Mouse (Mus musculus): ENCODE results near the gene Ccdc167. TPM values are rescaled to one million over a fixed set of nuclear protein-coding genes. Genes with fewer than 3 reads are reported as not detected.

Gene Ccdc167
- polyA plus RNA-seq, 1 experiment from 2014 or later, result 15.2 TPM

DNA sequence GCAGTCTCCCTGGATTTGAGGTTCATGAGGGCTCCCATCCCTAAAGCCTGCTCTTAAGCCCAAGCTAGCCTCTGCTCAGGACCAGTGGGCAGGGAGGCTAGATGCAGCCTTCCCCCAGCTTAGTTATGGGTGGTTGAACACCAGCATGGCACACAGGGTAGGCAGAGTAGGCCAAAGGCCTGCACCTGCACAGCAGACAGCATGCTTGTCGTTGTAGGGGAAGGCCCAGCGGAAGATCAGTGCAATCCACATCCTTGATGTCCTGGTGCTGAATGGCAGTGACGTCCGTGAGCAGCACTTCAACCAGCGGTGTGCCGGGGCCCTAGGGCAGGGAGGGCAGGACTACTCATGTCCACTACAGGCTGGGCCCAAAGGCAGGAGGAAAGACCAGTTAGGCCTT is 18.4 kb downstream of the Ccdc167 start:
- no peak overlapping the region for H3K4me3 ChIP-seq (ENCODE audit: low read depth, low read length)
- 90% methylated on average over 6 of the region's 6 CpGs for WGBS
- ATAC-seq (ENCODE audit: insufficient number of reproducible peaks, insufficient read depth, low FRiP score, low read depth), result no peak
- H3K4me2 ChIP-seq (replicated peaks; ENCODE audit: low read depth, low read length), result no peak overlapping the region
- no peak overlapping the region for H3K9ac ChIP-seq (replicated peaks; ENCODE audit: low read depth, low read length)
- no peak overlapping the region for H3K27ac ChIP-seq (ENCODE audit: low read length)
- peaks cover 75% of the 10 kb centered on the region for H3K36me3 ChIP-seq (ENCODE audit: control insufficient read depth, insufficient read depth, low read length)
- no peaks in the 10 kb centered on the region for H3K27me3 ChIP-seq (ENCODE audit: control insufficient read depth, insufficient read depth, low read length)
- H3K4me1 ChIP-seq (ENCODE audit: control insufficient read depth, insufficient read depth, low read length), result no peaks in the 10 kb centered on the region
- no peaks in the 10 kb centered on the region for H3K9me3 ChIP-seq (ENCODE audit: control insufficient read depth, low read depth, low read length)

DNA sequence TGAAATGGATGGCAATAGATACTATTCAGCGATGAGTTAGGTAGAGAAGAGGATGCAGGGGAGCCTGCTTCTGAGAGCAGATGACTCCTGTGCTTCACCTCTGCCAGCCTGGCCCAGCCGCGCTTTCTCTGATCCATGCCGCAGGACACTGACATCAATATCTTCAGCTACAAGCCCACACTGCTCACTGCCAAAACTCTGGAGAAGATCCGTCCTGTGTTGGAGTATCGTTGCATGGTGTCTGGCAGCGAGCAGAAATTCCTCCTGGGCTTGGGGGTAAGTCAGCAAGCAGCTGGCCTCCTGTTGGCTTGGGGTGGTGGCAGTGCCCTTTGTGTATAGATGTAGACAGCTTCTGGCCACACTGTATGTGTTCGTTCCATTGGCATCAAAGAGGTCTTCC is 19.9 kb downstream of the Ccdc167 start:
- no peaks in the 10 kb centered on the region for H3K27me3 ChIP-seq (ENCODE audit: control insufficient read depth, insufficient read depth, low read length)
- H3K4me2 ChIP-seq (replicated peaks; ENCODE audit: low read depth, low read length), result no peak overlapping the region
- no peaks in the 10 kb centered on the region for H3K4me1 ChIP-seq (ENCODE audit: control insufficient read depth, insufficient read depth, low read length)
- no peak overlapping the region for H3K27ac ChIP-seq (ENCODE audit: low read length)
- no peak overlapping the region for H3K4me3 ChIP-seq (ENCODE audit: low read depth, low read length)
- WGBS, result 97% methylated on average over 8 of the region's 8 CpGs
- no peak for ATAC-seq (ENCODE audit: insufficient number of reproducible peaks, insufficient read depth, low FRiP score, low read depth)
- no peak overlapping the region for H3K9ac ChIP-seq (replicated peaks; ENCODE audit: low read depth, low read length)
- H3K9me3 ChIP-seq (ENCODE audit: control insufficient read depth, low read depth, low read length), result no peaks in the 10 kb centered on the region
- H3K36me3 ChIP-seq (ENCODE audit: control insufficient read depth, insufficient read depth, low read length), result peaks cover 61% of the 10 kb centered on the region

DNA sequence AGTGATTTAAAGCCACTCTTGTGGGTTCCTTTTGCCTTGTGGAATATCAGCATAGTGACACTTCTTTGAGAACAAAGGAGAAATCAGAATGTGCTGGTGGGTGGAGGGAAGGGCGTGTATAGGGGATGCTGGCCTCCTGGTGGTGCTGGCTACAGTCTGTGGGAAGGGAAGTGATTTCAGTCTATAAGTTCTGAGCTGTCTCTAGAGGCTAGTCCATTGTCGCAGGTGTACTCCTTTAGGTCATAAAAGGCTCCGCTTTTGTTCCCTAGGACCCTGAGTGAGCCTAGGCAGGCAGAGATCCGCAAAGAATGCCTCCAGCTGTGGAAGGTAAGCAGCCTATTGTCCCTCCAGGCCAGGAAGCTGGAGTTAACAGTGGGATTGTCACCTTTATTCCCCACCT is 22.3 kb downstream of the Ccdc167 start:
- H3K4me2 ChIP-seq (replicated peaks; ENCODE audit: low read depth, low read length), result no peak overlapping the region
- no peak overlapping the region for H3K9ac ChIP-seq (replicated peaks; ENCODE audit: low read depth, low read length)
- H3K36me3 ChIP-seq (ENCODE audit: control insufficient read depth, insufficient read depth, low read length), result peaks cover 65% of the 10 kb centered on the region
- H3K4me3 ChIP-seq (ENCODE audit: low read depth, low read length), result no peak overlapping the region
- H3K27me3 ChIP-seq (ENCODE audit: control insufficient read depth, insufficient read depth, low read length), result no peaks in the 10 kb centered on the region
- no peaks in the 10 kb centered on the region for H3K4me1 ChIP-seq (ENCODE audit: control insufficient read depth, insufficient read depth, low read length)
- 84% methylated on average over 4 of the region's 4 CpGs for WGBS
- H3K27ac ChIP-seq (ENCODE audit: low read length), result no peak overlapping the region
- no peaks in the 10 kb centered on the region for H3K9me3 ChIP-seq (ENCODE audit: control insufficient read depth, low read depth, low read length)
- no peak for ATAC-seq (ENCODE audit: insufficient number of reproducible peaks, insufficient read depth, low FRiP score, low read depth)

DNA sequence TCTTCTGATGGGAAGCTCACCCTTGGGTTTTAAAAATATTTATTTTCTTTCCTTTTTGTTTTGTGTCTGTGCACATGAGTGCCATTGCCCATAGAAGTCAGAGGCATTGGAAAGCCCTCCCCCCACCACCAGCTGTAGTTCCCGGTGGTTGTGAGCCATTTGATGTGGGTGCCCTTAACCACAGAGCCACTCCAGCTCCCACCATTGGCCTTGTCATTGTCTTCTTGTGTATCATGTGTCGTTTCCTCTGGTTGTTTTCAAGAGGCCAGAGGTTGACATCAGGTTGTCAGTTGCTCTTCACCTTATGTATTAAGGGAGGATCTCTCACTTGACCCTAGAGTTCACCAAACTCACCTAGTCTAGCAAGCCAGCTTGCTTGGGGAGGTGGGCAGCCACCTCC is 23.3 kb downstream of the Ccdc167 start:
- peaks cover 59% of the 10 kb centered on the region for H3K36me3 ChIP-seq (ENCODE audit: control insufficient read depth, insufficient read depth, low read length)
- WGBS, result 71% methylated on average over 2 of the region's 2 CpGs
- H3K9me3 ChIP-seq (ENCODE audit: control insufficient read depth, low read depth, low read length), result no peaks in the 10 kb centered on the region
- no peak overlapping the region for H3K9ac ChIP-seq (replicated peaks; ENCODE audit: low read depth, low read length)
- no peak overlapping the region for H3K27ac ChIP-seq (ENCODE audit: low read length)
- H3K27me3 ChIP-seq (ENCODE audit: control insufficient read depth, insufficient read depth, low read length), result no peaks in the 10 kb centered on the region
- no peaks in the 10 kb centered on the region for H3K4me1 ChIP-seq (ENCODE audit: control insufficient read depth, insufficient read depth, low read length)
- H3K4me3 ChIP-seq (ENCODE audit: low read depth, low read length), result no peak overlapping the region
- no peak overlapping the region for H3K4me2 ChIP-seq (replicated peaks; ENCODE audit: low read depth, low read length)
- ATAC-seq (ENCODE audit: insufficient number of reproducible peaks, insufficient read depth, low FRiP score, low read depth), result no peak

DNA sequence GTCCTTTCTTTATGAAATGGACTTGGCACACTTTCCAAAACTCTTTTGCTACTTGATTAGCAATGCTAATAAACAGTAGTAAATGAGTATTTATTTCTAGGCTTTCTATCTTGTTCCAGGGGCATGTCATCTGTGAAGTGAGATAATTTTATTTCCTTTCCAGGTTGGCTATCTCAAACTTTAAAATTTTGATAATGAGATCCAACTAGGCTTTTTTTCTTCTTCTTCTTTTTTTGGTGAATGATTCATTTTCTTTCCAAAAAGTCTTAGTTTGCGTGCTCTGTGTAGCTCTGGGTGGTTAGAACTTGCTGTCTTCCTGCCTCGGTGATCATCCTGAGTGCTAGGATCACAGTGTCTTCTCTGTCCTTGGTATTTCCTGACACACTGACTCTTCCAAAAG is 24.0 kb downstream of the Ccdc167 start:
- 87% methylated on average over 2 of the region's 2 CpGs for WGBS
- Histone ChIP-seq H3K27me3 (ENCODE audit: control insufficient read depth, insufficient read depth, low read length) (no peaks in the 10 kb centered on the region), H3K4me2 (replicated peaks; ENCODE audit: low read depth, low read length) (no peak overlapping the region), H3K36me3 (ENCODE audit: control insufficient read depth, insufficient read depth, low read length) (peaks cover 57% of the 10 kb centered on the region), H3K27ac (ENCODE audit: low read length) (no peak overlapping the region), H3K9ac (replicated peaks; ENCODE audit: low read depth, low read length) (no peak overlapping the region), H3K9me3 (ENCODE audit: control insufficient read depth, low read depth, low read length) (no peaks in the 10 kb centered on the region), H3K4me3 (ENCODE audit: low read depth, low read length) (no peak overlapping the region), H3K4me1 (ENCODE audit: control insufficient read depth, insufficient read depth, low read length) (no peaks in the 10 kb centered on the region)
- no peak for ATAC-seq (ENCODE audit: insufficient number of reproducible peaks, insufficient read depth, low FRiP score, low read depth)

DNA sequence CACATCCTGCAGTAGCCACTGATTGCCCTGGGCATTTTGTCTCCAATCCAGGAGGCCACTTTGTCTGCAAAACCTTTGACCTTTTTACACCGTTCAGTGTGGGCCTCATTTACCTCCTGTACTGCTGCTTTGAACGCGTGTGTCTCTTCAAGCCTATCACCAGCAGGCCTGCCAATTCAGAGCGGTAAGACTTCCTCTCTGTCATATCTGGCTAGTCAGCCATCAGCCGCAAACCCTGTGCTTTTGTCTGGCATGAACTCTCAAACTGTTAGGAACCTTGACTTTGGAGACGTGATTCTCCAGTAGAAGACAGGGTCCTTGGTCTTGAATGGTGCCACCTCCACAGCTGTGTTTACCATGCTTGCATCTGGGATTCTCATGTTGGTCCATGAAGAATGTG is 26.6 kb downstream of the Ccdc167 start:
- Histone ChIP-seq H3K4me1 (ENCODE audit: control insufficient read depth, insufficient read depth, low read length) (no peaks in the 10 kb centered on the region), H3K36me3 (ENCODE audit: control insufficient read depth, insufficient read depth, low read length) (peaks cover 67% of the 10 kb centered on the region)

DNA sequence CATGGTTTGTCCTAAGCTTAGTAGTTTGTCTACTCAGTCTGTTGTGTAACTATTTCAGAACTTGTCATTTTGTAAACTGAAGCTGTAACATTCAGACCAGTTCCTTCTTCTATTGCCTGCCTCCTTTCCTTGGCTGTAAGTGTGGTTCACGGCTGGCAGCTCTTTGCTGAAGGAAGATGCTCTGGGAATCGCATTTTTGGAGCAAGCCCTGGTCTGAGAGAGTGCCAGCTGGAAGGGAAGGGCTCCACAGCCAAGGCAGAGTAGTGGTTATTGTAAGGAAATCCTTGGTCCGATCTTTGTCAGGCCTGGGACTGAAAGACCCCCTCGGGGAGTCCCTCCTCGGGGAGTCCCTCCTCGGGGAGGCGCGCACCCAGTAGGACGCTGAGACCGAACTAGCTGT is 28.2 kb downstream of the Ccdc167 start:
- H3K4me3 ChIP-seq (ENCODE audit: low read depth, low read length), result no peak overlapping the region
- H3K27me3 ChIP-seq (ENCODE audit: control insufficient read depth, insufficient read depth, low read length), result no peaks in the 10 kb centered on the region
- no peak overlapping the region for H3K9ac ChIP-seq (replicated peaks; ENCODE audit: low read depth, low read length)
- H3K9me3 ChIP-seq (ENCODE audit: control insufficient read depth, low read depth, low read length), result no peaks in the 10 kb centered on the region
- peaks cover 63% of the 10 kb centered on the region for H3K36me3 ChIP-seq (ENCODE audit: control insufficient read depth, insufficient read depth, low read length)
- H3K4me2 ChIP-seq (replicated peaks; ENCODE audit: low read depth, low read length), result no peak overlapping the region
- H3K27ac ChIP-seq (ENCODE audit: low read length), result no peak overlapping the region
- no peak for ATAC-seq (ENCODE audit: insufficient number of reproducible peaks, insufficient read depth, low FRiP score, low read depth)
- WGBS, result 92% methylated on average over 10 of the region's 10 CpGs
- no peaks in the 10 kb centered on the region for H3K4me1 ChIP-seq (ENCODE audit: control insufficient read depth, insufficient read depth, low read length)

More for the DNA sequence above, 26.6 kb downstream of the Ccdc167 start:
- Histone ChIP-seq H3K9me3 (ENCODE audit: control insufficient read depth, low read depth, low read length) (no peaks in the 10 kb centered on the region), H3K4me2 (replicated peaks; ENCODE audit: low read depth, low read length) (no peak overlapping the region), H3K27ac (ENCODE audit: low read length) (no peak overlapping the region), H3K4me3 (ENCODE audit: low read depth, low read length) (no peak overlapping the region), H3K27me3 (ENCODE audit: control insufficient read depth, insufficient read depth, low read length) (no peaks in the 10 kb centered on the region), H3K9ac (replicated peaks; ENCODE audit: low read depth, low read length) (no peak overlapping the region)
- WGBS, result 81% methylated on average over 6 of the region's 6 CpGs
- no peak for ATAC-seq (ENCODE audit: insufficient number of reproducible peaks, insufficient read depth, low FRiP score, low read depth)

DNA sequence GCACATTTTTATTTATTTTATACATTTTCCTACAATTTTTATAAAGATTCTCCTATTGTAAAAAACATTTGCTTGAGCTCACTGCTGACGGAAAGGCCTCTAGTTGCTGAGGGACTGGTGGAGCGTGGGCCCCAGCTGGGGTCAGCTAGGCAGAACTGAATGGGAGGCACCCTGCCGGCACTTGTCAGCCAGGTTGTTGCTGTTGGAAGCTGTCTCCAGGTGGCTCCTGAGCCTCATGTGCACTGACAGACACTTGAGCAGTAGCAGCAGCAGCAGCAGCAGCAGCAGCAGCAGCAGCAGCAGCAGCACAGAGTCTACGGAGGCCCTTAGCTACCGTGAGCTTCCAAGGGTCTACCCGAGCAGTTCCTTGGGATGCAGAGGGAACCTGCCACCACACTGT is 29.5 kb downstream of the Ccdc167 start:
- Histone ChIP-seq H3K27ac (ENCODE audit: low read length) (no peak overlapping the region), H3K9ac (replicated peaks; ENCODE audit: low read depth, low read length) (no peak overlapping the region), H3K4me2 (replicated peaks; ENCODE audit: low read depth, low read length) (no peak overlapping the region), H3K36me3 (ENCODE audit: control insufficient read depth, insufficient read depth, low read length) (peaks cover 63% of the 10 kb centered on the region), H3K27me3 (ENCODE audit: control insufficient read depth, insufficient read depth, low read length) (no peaks in the 10 kb centered on the region), H3K9me3 (ENCODE audit: control insufficient read depth, low read depth, low read length) (no peaks in the 10 kb centered on the region), H3K4me3 (ENCODE audit: low read depth, low read length) (no peak overlapping the region), H3K4me1 (ENCODE audit: control insufficient read depth, insufficient read depth, low read length) (no peaks in the 10 kb centered on the region)
- ATAC-seq (ENCODE audit: insufficient number of reproducible peaks, insufficient read depth, low FRiP score, low read depth), result no peak
- 89% methylated on average over 6 of the region's 6 CpGs for WGBS

DNA sequence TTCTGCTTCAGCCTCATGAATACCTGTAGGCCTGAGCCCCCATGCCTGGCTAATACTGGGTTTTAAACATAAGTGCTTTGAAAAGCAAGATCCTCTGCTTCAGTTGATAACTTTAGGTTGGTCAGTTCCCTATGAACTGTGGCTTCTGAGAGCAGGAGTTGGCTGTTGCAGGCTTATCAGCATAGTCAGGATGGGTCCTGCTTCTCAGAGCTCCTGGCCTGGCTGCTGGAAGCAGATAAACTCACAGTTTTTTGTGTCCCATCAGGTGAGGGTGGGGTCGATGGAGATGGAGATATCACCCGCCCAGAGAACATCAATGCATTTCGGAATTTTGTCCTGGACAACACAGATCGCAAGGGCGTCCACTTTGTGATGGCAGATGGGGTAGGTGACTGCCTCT is 30.1 kb downstream of the Ccdc167 start:
- Histone ChIP-seq H3K4me3 (ENCODE audit: low read depth, low read length) (no peak overlapping the region), H3K4me2 (replicated peaks; ENCODE audit: low read depth, low read length) (no peak overlapping the region), H3K36me3 (ENCODE audit: control insufficient read depth, insufficient read depth, low read length) (peaks cover 67% of the 10 kb centered on the region), H3K27ac (ENCODE audit: low read length) (no peak overlapping the region), H3K9ac (replicated peaks; ENCODE audit: low read depth, low read length) (no peak overlapping the region), H3K9me3 (ENCODE audit: control insufficient read depth, low read depth, low read length) (no peaks in the 10 kb centered on the region), H3K4me1 (ENCODE audit: control insufficient read depth, insufficient read depth, low read length) (no peaks in the 10 kb centered on the region), H3K27me3 (ENCODE audit: control insufficient read depth, insufficient read depth, low read length) (no peaks in the 10 kb centered on the region)
- no peak for ATAC-seq (ENCODE audit: insufficient number of reproducible peaks, insufficient read depth, low FRiP score, low read depth)
- 95% methylated on average over 5 of the region's 5 CpGs for WGBS
